Mouse (Mus musculus) forebrain, embryonic 12.5 days (tissue): Measurements from ENCODE around the gene Gatad2a. TPM values are rescaled to one million over a fixed set of nuclear protein-coding genes. Genes with fewer than 3 reads are reported as not detected.

Experiments used
- ATAC-seq: fragments of 200-750 bp; cut with Nextera tagmentation; 2 replicates; pipeline ENCODE4 v1.8.0; 2017; ENCODE audit warnings: moderate TSS enrichment; ENCODE audit not compliant: low FRiP score
- H3K27ac ChIP-seq: fragments of 300-500 bp; sonication (generic); 2 replicates; pipeline ENCODE4 v1.5.1; 2016; ENCODE audit warnings: mild to moderate bottlenecking
- H3K27me3 ChIP-seq: fragments of 300-500 bp; sonication (generic); 2 replicates; pipeline ENCODE4 v1.6.1; 2016; ENCODE audit warnings: mild to moderate bottlenecking
- H3K36me3 ChIP-seq: fragments of 300-500 bp; sonication (generic); replicated peaks from 2 replicates; pipeline ENCODE4 v1.6.1; 2016; ENCODE audit warnings: mild to moderate bottlenecking
- H3K4me1 ChIP-seq: fragments of 300-500 bp; sonication (generic); 2 replicates; pipeline ENCODE4 v1.6.1; 2016
- H3K4me2 ChIP-seq: fragments of 300-500 bp; sonication (generic); 2 replicates; pipeline ENCODE4 v1.6.1; 2016; ENCODE audit warnings: mild to moderate bottlenecking, moderate library complexity
- H3K4me3 ChIP-seq: fragments of 300-500 bp; sonication (generic); replicated peaks from 2 replicates; pipeline ENCODE4 v1.5.1; 2016; ENCODE audit warnings: mild to moderate bottlenecking
- H3K9ac ChIP-seq: fragments of 300-500 bp; sonication (generic); 2 replicates; pipeline ENCODE4 v1.6.1; 2016; ENCODE audit warnings: mild to moderate bottlenecking
- H3K9me3 ChIP-seq: fragments of 300-500 bp; sonication (generic); 2 replicates; pipeline ENCODE4 v1.6.1; 2016
- WGBS: fragments of 180-500 bp; shearing (Covaris S2); methylation state at CpG from one replicate; pipeline ENCODE4 v1.1.7; 2016; 5-methylcytosine and 5-hydroxymethylcytosine counted together
- polyA plus RNA-seq: library from polyadenylated mRNA; unstranded; fragments of >200 nt; fragmentation: Nextera tagmentation; extraction: Ambion mirVana; gene quantifications from 2 replicates; pipeline ENCODE4 v1.2.1, GENCODE M21; 2016

Gene Gatad2a
- polyA plus RNA-seq, 1 experiment from 2014 or later: 48.7 TPM

DNA sequence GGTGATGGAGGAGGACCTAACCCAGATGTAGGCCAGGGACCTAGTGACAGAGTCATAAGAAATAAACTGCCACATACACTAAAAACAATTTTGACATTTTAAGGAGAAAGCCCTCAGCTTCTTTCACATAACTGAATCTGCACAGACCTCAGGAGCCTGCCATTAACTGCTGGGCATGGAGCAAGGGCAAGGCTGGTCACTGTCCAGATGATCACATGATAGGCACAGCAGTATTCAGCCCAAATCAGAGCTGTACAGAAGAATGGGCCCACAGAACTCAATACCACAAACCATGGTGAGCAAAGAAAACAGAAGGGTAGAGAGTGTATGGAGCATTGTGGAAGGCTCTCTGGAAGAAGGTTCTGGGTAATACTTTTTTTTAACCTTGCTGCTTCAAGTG lies 69.3 kb downstream of the Gatad2a start:
- Histone ChIP-seq H3K4me3 (no peak overlapping the region), H3K9ac (no peak overlapping the region), H3K4me2 (no peak overlapping the region), H3K9me3 (no peaks in the 10 kb centered on the region), H3K4me1 (no peaks in the 10 kb centered on the region; the same call in 1 of the 2 replicates), H3K27me3 (no peaks in the 10 kb centered on the region), H3K27ac (no peak overlapping the region), H3K36me3 (no peaks in the 10 kb centered on the region)
- no peak for ATAC-seq

DNA sequence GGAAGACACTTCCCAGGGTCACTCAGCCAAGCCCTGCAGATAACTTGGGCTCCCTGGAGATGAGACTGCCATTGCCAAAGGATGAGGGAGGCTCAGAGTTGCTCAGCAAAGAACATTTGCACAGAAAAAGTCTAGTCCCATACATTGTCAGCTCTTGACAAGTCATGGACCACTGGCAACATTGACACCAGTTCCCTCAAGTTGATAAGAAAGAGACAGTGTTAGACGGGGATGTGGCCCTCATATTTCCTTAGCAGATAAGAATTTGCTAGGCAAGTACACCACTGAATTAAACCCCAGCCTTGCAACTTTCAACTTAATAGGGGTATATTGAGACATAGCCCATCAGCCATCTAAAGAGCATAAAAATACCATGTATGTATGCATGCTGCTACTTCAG lies 72.2 kb downstream of the Gatad2a start:
- 86% methylated on average over 1 of the region's 1 CpGs for WGBS
- Histone ChIP-seq H3K4me3 (no peak overlapping the region), H3K4me2 (no peak overlapping the region), H3K27ac (no peak overlapping the region), H3K36me3 (no peaks in the 10 kb centered on the region), H3K27me3 (no peaks in the 10 kb centered on the region), H3K9me3 (no peaks in the 10 kb centered on the region), H3K4me1 (peaks cover 18% of the 10 kb centered on the region), H3K9ac (no peak overlapping the region)
- no peak for ATAC-seq

DNA sequence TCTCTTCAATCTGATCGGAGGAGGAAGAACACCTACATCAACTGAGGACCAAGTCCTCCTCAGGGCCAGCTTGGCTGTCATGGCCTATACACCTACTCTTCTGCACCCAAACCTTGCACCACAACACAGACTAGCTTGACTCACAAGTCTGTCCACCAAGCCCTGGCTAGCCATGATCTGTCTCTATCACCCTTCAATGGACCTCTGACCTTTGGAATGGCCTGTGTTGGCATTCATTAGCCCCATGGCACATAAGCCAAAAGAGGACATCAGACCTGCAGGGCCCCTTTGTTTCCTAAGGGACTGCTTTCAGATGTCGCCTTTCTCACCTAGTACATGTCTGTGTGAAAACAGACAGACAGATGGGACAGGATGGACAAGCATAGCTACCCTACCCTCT lies 75.0 kb downstream of the Gatad2a start:
- Histone ChIP-seq H3K4me3 (no peak overlapping the region), H3K4me2 (no peak overlapping the region), H3K36me3 (peaks cover 16% of the 10 kb centered on the region), H3K9me3 (no peaks in the 10 kb centered on the region), H3K27me3 (no peaks in the 10 kb centered on the region), H3K4me1 (peaks cover 18% of the 10 kb centered on the region), H3K9ac (peak overlapping the region; percentile 21; the same call in 1 of the 2 replicates), H3K27ac (peak overlapping the region; percentile 76)
- 94% methylated on average over 2 of the region's 2 CpGs for WGBS
- no peak for ATAC-seq

- WGBS: 49% methylated on average over 11 of the region's 11 CpGs
- H3K9ac ChIP-seq: peak overlapping the region; percentile 21; the same call in 1 of the 2 replicates
- H3K9me3 ChIP-seq: no peaks in the 10 kb centered on the region
- no peak overlapping the region for H3K4me3 ChIP-seq
- peak overlapping the region; percentile 76 for H3K27ac ChIP-seq
- peaks cover 18% of the 10 kb centered on the region for H3K4me1 ChIP-seq
- peaks cover 26% of the 10 kb centered on the region for H3K36me3 ChIP-seq
- H3K4me2 ChIP-seq: no peak overlapping the region
- ATAC-seq: peak; percentile 78
- no peaks in the 10 kb centered on the region for H3K27me3 ChIP-seq
Observed at GRCm38 (mm10) chr8:69919876-69920662, 76.1 kb downstream of the Gatad2a start.

- Histone ChIP-seq H3K27me3 (no peaks in the 10 kb centered on the region), H3K27ac (peak overlapping the region; percentile 25; the same call in 1 of the 2 replicates), H3K4me3 (no peak overlapping the region), H3K36me3 (peaks cover 37% of the 10 kb centered on the region), H3K4me2 (no peak overlapping the region), H3K9me3 (no peaks in the 10 kb centered on the region), H3K9ac (no peak overlapping the region), H3K4me1 (peaks cover 18% of the 10 kb centered on the region)
- 58% methylated on average over 1 of the region's 1 CpGs for WGBS
- peak; percentile 65 for ATAC-seq
Observed at GRCm38 (mm10) chr8:69919010-69919409, 77.2 kb downstream of the Gatad2a start.

GRCm38 (mm10) chr8:69918506-69918905 lies 77.7 kb downstream of the Gatad2a start:
- no peak overlapping the region for H3K27ac ChIP-seq
- no peak overlapping the region for H3K9ac ChIP-seq
- peaks cover 42% of the 10 kb centered on the region for H3K36me3 ChIP-seq
- no peaks in the 10 kb centered on the region for H3K27me3 ChIP-seq
- H3K9me3 ChIP-seq: no peaks in the 10 kb centered on the region
- peaks cover 18% of the 10 kb centered on the region for H3K4me1 ChIP-seq
- 0 out of 2 replicates have a peak, but pooled peaks have one; percentile 2 for ATAC-seq
- H3K4me2 ChIP-seq: no peak overlapping the region
- H3K4me3 ChIP-seq: no peak overlapping the region

- Histone ChIP-seq H3K9me3 (no peaks in the 10 kb centered on the region), H3K4me1 (peaks cover 10% of the 10 kb centered on the region), H3K9ac (no peak overlapping the region), H3K4me3 (no peak overlapping the region), H3K27ac (no peak overlapping the region), H3K4me2 (no peak overlapping the region), H3K36me3 (peaks cover 69% of the 10 kb centered on the region), H3K27me3 (no peaks in the 10 kb centered on the region)
- WGBS: 49% methylated on average over 5 of the region's 5 CpGs
- no peak for ATAC-seq
Observed at GRCm38 (mm10) chr8:69915748-69916147, 80.4 kb downstream of the Gatad2a start.

GRCm38 (mm10) chr8:69914526-69914925 lies 81.7 kb downstream of the Gatad2a start:
- Histone ChIP-seq H3K9ac (no peak overlapping the region), H3K9me3 (no peaks in the 10 kb centered on the region), H3K4me3 (no peak overlapping the region), H3K27ac (no peak overlapping the region), H3K4me2 (no peak overlapping the region), H3K36me3 (peaks cover 82% of the 10 kb centered on the region), H3K27me3 (no peaks in the 10 kb centered on the region), H3K4me1 (no peaks in the 10 kb centered on the region)
- no peak for ATAC-seq
- 88% methylated on average over 4 of the region's 4 CpGs for WGBS

- 86% methylated on average over 12 of the region's 12 CpGs for WGBS
- Histone ChIP-seq H3K36me3 (peaks cover 96% of the 10 kb centered on the region), H3K4me3 (no peak overlapping the region), H3K27me3 (no peaks in the 10 kb centered on the region), H3K4me1 (no peaks in the 10 kb centered on the region), H3K9me3 (no peaks in the 10 kb centered on the region), H3K9ac (no peak overlapping the region), H3K27ac (no peak overlapping the region), H3K4me2 (no peak overlapping the region)
- ATAC-seq: no peak
Observed at GRCm38 (mm10) chr8:69912478-69913074, 83.6 kb downstream of the Gatad2a start.

- Histone ChIP-seq H3K27ac (no peak overlapping the region), H3K27me3 (no peaks in the 10 kb centered on the region), H3K4me1 (no peaks in the 10 kb centered on the region), H3K9ac (no peak overlapping the region), H3K9me3 (no peaks in the 10 kb centered on the region), H3K36me3 (peaks cover 94% of the 10 kb centered on the region), H3K4me2 (no peak overlapping the region), H3K4me3 (no peak overlapping the region)
- 92% methylated on average over 13 of the region's 13 CpGs for WGBS
- no peak for ATAC-seq
Observed at GRCm38 (mm10) chr8:69911917-69912316, 84.3 kb downstream of the Gatad2a start.

DNA sequence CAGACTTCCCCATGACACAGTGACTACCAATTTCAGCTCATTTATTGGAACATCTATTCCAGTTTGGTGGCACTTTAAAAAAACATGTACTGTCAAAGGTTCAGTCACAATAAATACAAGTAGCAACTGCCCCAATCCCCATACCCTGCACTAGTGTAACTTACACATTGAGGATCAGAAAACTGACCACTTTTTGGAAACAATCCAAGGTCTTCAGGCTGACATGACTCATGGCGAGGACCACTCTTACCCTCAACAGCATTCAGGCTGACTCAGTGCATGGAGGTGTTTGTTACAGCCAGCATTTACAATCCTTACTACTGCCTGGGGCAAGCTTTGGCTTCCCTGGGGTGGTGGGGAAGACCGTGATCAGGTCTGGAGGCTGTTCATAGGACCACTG lies 89.1 kb downstream of the Gatad2a start:
- Histone ChIP-seq H3K4me2 (no peak overlapping the region), H3K9ac (no peak overlapping the region), H3K4me1 (peaks cover 18% of the 10 kb centered on the region), H3K9me3 (no peaks in the 10 kb centered on the region), H3K27me3 (no peaks in the 10 kb centered on the region), H3K4me3 (no peak overlapping the region), H3K27ac (no peak overlapping the region), H3K36me3 (peaks cover 54% of the 10 kb centered on the region)
- WGBS: 85% methylated on average over 2 of the region's 2 CpGs
- no peak for ATAC-seq

DNA sequence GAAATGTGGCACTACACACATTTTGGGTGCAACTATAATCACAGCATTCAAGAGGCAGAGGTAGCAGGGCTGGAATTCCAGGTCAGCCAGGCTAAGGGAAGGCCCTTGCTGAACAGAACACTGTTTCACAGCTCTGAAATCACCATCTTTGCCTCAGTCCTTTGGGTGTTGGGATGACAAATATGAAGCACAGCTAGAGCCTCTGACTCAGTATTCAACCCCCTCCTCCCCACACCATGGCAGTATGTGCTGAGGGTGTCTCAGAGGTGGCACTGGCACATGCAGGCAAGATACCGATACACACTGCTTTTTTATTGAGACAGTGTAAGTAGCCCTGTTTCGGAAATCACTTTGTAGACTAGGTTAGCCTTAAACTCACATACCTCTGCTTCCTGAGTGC lies 89.9 kb downstream of the Gatad2a start:
- peaks cover 46% of the 10 kb centered on the region for H3K36me3 ChIP-seq
- no peaks in the 10 kb centered on the region for H3K27me3 ChIP-seq
- no peak overlapping the region for H3K9ac ChIP-seq
- no peak overlapping the region for H3K4me3 ChIP-seq
- 90% methylated on average over 2 of the region's 2 CpGs for WGBS
- H3K27ac ChIP-seq: no peak overlapping the region
- H3K4me2 ChIP-seq: no peak overlapping the region
- ATAC-seq: no peak
- no peaks in the 10 kb centered on the region for H3K9me3 ChIP-seq
- H3K4me1 ChIP-seq: peaks cover 21% of the 10 kb centered on the region

DNA sequence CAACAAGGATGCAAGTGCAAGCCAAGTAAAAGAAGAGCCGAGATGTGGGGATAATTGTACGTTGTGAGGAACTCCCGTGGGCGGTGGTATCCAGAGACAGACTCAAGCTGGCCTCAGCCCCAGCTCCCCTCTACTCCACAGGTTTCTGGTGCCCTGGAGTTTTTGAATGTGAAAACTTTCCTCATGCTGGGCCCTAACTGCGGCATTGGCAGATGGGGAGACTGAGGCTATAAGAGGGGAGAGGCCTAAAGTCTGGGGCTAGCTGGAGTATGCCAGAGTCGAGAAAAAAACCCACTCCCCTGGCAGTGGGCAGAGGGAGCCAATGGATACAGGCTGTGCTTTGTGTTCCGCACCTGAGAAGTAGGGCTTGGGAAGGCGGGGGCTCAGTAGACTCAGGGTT lies 92.1 kb downstream of the Gatad2a start:
- Histone ChIP-seq H3K4me1 (peaks cover 37% of the 10 kb centered on the region), H3K4me2 (peak overlapping the region; percentile 89), H3K4me3 (peak overlapping the region; percentile 69; the same call in 1 of the 2 replicates), H3K27me3 (no peaks in the 10 kb centered on the region), H3K36me3 (peaks cover 29% of the 10 kb centered on the region), H3K9ac (no peak overlapping the region), H3K27ac (no peak overlapping the region), H3K9me3 (no peaks in the 10 kb centered on the region)
- 85% methylated on average over 8 of the region's 8 CpGs for WGBS
- no peak for ATAC-seq
